Mouse (Mus musculus): Measurements from ENCODE around the gene Amacr. TPM values are rescaled to one million over a fixed set of nuclear protein-coding genes. Genes with fewer than 3 reads are reported as not detected.

Gene Amacr
- polyA plus RNA-seq, 1 experiment from 2014 or later: 21.5 TPM

GRCm38 (mm10) chr15:10991566-10991965 is 10.0 kb downstream of the Amacr start:
- no peak overlapping the region for H3K9ac ChIP-seq
- WGBS: 88% methylated on average over 1 of the region's 1 CpGs
- no peaks in the 10 kb centered on the region for H3K9me3 ChIP-seq (replicated peaks)
- no peak for ATAC-seq (ENCODE audit: insufficient number of reproducible peaks, low FRiP score, low TSS enrichment, low read depth)
- no peak overlapping the region for H3K27ac ChIP-seq (replicated peaks)
- H3K4me1 ChIP-seq: no peaks in the 10 kb centered on the region
- H3K4me3 ChIP-seq (replicated peaks): no peak overlapping the region
- H3K4me2 ChIP-seq (replicated peaks): no peak overlapping the region
- H3K36me3 ChIP-seq: peaks cover 23% of the 10 kb centered on the region
- H3K27me3 ChIP-seq: no peaks in the 10 kb centered on the region

GRCm38 (mm10) chr15:10999832-11000231 is 18.3 kb downstream of the Amacr start:
- 46% methylated on average over 5 of the region's 5 CpGs for whole genome bisulfite sequencing
- no peaks in the 10 kb centered on the region for H3K9me3 ChIP-seq (replicated peaks)
- H3K27ac ChIP-seq (replicated peaks): no peak overlapping the region
- no peak overlapping the region for H3K4me2 ChIP-seq (replicated peaks)
- H3K4me1 ChIP-seq: no peaks in the 10 kb centered on the region
- H3K36me3 ChIP-seq: peaks cover 9% of the 10 kb centered on the region
- ATAC-seq (ENCODE audit: insufficient number of reproducible peaks, low FRiP score, low TSS enrichment, low read depth): no peak
- H3K9ac ChIP-seq: no peak overlapping the region
- H3K4me3 ChIP-seq (replicated peaks): no peak overlapping the region
- no peaks in the 10 kb centered on the region for H3K27me3 ChIP-seq

- Histone ChIP-seq H3K4me1 (no peaks in the 10 kb centered on the region), H3K9me3 (replicated peaks) (no peaks in the 10 kb centered on the region), H3K4me3 (replicated peaks) (no peak within 1 kb of the TSS), H3K27me3 (no peaks in the 10 kb centered on the region), H3K27ac (replicated peaks) (no peak within 1 kb of the TSS), H3K4me2 (replicated peaks) (no peak within 1 kb of the TSS), H3K36me3 (peaks cover 5% of the 10 kb centered on the region; the same call in 1 of the 2 replicates), H3K9ac (no peak within 1 kb of the TSS)
- ATAC-seq (ENCODE audit: insufficient number of reproducible peaks, low FRiP score, low TSS enrichment, low read depth): no peak
- WGBS: 43% methylated on average over 7 of the region's 7 CpGs
These were observed 18.9 kb downstream of the Amacr start, which contains the start of gene Slc45a2 for GRCm38 (mm10) chr15:11000421-11000820. Slc45a2 (plus strand) TSS chr15:11000721.

GRCm38 (mm10) chr15:11003791-11004190 is 22.2 kb downstream of the Amacr start:
- WGBS: 84% methylated on average over 4 of the region's 4 CpGs
- H3K9ac ChIP-seq: no peak overlapping the region
- H3K27ac ChIP-seq (replicated peaks): no peak overlapping the region
- no peak for ATAC-seq (ENCODE audit: insufficient number of reproducible peaks, low FRiP score, low TSS enrichment, low read depth)
- no peak overlapping the region for H3K4me2 ChIP-seq (replicated peaks)
- no peaks in the 10 kb centered on the region for H3K4me1 ChIP-seq
- H3K4me3 ChIP-seq (replicated peaks): no peak overlapping the region
- H3K36me3 ChIP-seq: no peaks in the 10 kb centered on the region
- no peaks in the 10 kb centered on the region for H3K9me3 ChIP-seq (replicated peaks)
- H3K27me3 ChIP-seq: no peaks in the 10 kb centered on the region

- 73% methylated on average over 6 of the region's 6 CpGs for WGBS
- no peak overlapping the region for H3K9ac ChIP-seq
- H3K9me3 ChIP-seq (replicated peaks): no peaks in the 10 kb centered on the region
- H3K27ac ChIP-seq (replicated peaks): no peak overlapping the region
- H3K4me1 ChIP-seq: no peaks in the 10 kb centered on the region
- H3K4me3 ChIP-seq (replicated peaks): no peak overlapping the region
- no peaks in the 10 kb centered on the region for H3K27me3 ChIP-seq
- no peak for ATAC-seq (ENCODE audit: insufficient number of reproducible peaks, low FRiP score, low TSS enrichment, low read depth)
- H3K4me2 ChIP-seq (replicated peaks): no peak overlapping the region
- H3K36me3 ChIP-seq: no peaks in the 10 kb centered on the region
These were observed 23.1 kb downstream of the Amacr start for GRCm38 (mm10) chr15:11004646-11005045.

- Histone ChIP-seq H3K9me3 (replicated peaks) (no peaks in the 10 kb centered on the region), H3K9ac (no peak overlapping the region), H3K36me3 (no peaks in the 10 kb centered on the region), H3K27me3 (no peaks in the 10 kb centered on the region), H3K4me3 (replicated peaks) (no peak overlapping the region), H3K4me1 (no peaks in the 10 kb centered on the region), H3K27ac (replicated peaks) (no peak overlapping the region), H3K4me2 (replicated peaks) (no peak overlapping the region)
- no peak for ATAC-seq (ENCODE audit: insufficient number of reproducible peaks, low FRiP score, low TSS enrichment, low read depth)
- WGBS: 21% methylated on average over 5 of the region's 5 CpGs
These were observed 27.2 kb downstream of the Amacr start for GRCm38 (mm10) chr15:11008756-11009155.

GRCm38 (mm10) chr15:11010976-11011548 is 29.5 kb downstream of the Amacr start:
- Histone ChIP-seq H3K36me3 (no peaks in the 10 kb centered on the region), H3K27ac (replicated peaks) (no peak overlapping the region), H3K9ac (no peak overlapping the region), H3K9me3 (replicated peaks) (no peaks in the 10 kb centered on the region), H3K4me2 (replicated peaks) (no peak overlapping the region), H3K4me1 (no peaks in the 10 kb centered on the region), H3K27me3 (no peaks in the 10 kb centered on the region), H3K4me3 (replicated peaks) (no peak overlapping the region)
- no peak for ATAC-seq (ENCODE audit: insufficient number of reproducible peaks, low FRiP score, low TSS enrichment, low read depth)
- 73% methylated on average over 11 of the region's 11 CpGs for WGBS

GRCm38 (mm10) chr15:11014931-11015330 is 33.4 kb downstream of the Amacr start:
- ATAC-seq (ENCODE audit: insufficient number of reproducible peaks, low FRiP score, low TSS enrichment, low read depth): no peak
- no peak overlapping the region for H3K4me2 ChIP-seq (replicated peaks)
- H3K27ac ChIP-seq (replicated peaks): no peak overlapping the region
- no peaks in the 10 kb centered on the region for H3K27me3 ChIP-seq
- H3K9ac ChIP-seq: no peak overlapping the region
- whole genome bisulfite sequencing: 32% methylated on average over 2 of the region's 2 CpGs
- H3K9me3 ChIP-seq (replicated peaks): no peaks in the 10 kb centered on the region
- H3K36me3 ChIP-seq: no peaks in the 10 kb centered on the region
- H3K4me3 ChIP-seq (replicated peaks): no peak overlapping the region
- no peaks in the 10 kb centered on the region for H3K4me1 ChIP-seq

GRCm38 (mm10) chr15:11026801-11027561 is 45.4 kb downstream of the Amacr start:
- ATAC-seq (ENCODE audit: insufficient number of reproducible peaks, low FRiP score, low TSS enrichment, low read depth): no peak
- WGBS: 70% methylated on average over 4 of the region's 4 CpGs
- no peak overlapping the region for H3K4me2 ChIP-seq (replicated peaks)
- H3K4me3 ChIP-seq (replicated peaks): no peak overlapping the region
- no peaks in the 10 kb centered on the region for H3K9me3 ChIP-seq (replicated peaks)
- no peaks in the 10 kb centered on the region for H3K27me3 ChIP-seq
- no peak overlapping the region for H3K9ac ChIP-seq
- H3K36me3 ChIP-seq: no peaks in the 10 kb centered on the region
- H3K27ac ChIP-seq (replicated peaks): no peak overlapping the region
- no peaks in the 10 kb centered on the region for H3K4me1 ChIP-seq

- no peak overlapping the region for H3K4me3 ChIP-seq (replicated peaks)
- H3K36me3 ChIP-seq: no peaks in the 10 kb centered on the region
- H3K27me3 ChIP-seq: peaks cover 19% of the 10 kb centered on the region
- H3K4me1 ChIP-seq: no peaks in the 10 kb centered on the region
- no peaks in the 10 kb centered on the region for H3K9me3 ChIP-seq (replicated peaks)
- no peak for ATAC-seq (ENCODE audit: insufficient number of reproducible peaks, low FRiP score, low TSS enrichment, low read depth)
- no peak overlapping the region for H3K9ac ChIP-seq
- no peak overlapping the region for H3K4me2 ChIP-seq (replicated peaks)
- no peak overlapping the region for H3K27ac ChIP-seq (replicated peaks)
- WGBS: 80% methylated on average over 3 of the region's 3 CpGs
These were observed 48.6 kb downstream of the Amacr start for GRCm38 (mm10) chr15:11030188-11030587.

GRCm38 (mm10) chr15:11035947-11036474 is 54.5 kb downstream of the Amacr start:
- Histone ChIP-seq H3K4me3 (replicated peaks) (peak overlapping the region; percentile 40), H3K36me3 (no peaks in the 10 kb centered on the region), H3K9me3 (replicated peaks) (no peaks in the 10 kb centered on the region), H3K9ac (no peak overlapping the region), H3K27ac (replicated peaks) (no peak overlapping the region), H3K4me2 (replicated peaks) (peak overlapping the region; percentile 67), H3K4me1 (peaks cover 28% of the 10 kb centered on the region), H3K27me3 (peaks cover 51% of the 10 kb centered on the region)
- 5% methylated on average over 34 of the region's 34 CpGs for WGBS
- ATAC-seq (ENCODE audit: insufficient number of reproducible peaks, low FRiP score, low TSS enrichment, low read depth): peak; percentile 26; the same call in 1 of the 2 replicates

All from embryonic facial prominence, embryonic 15.5 days (tissue).